Mouse (Mus musculus): Measurements from ENCODE around the gene Gtf2ird1. TPM values are rescaled to one million over a fixed set of nuclear protein-coding genes. Genes with fewer than 3 reads are reported as not detected.

Gtf2ird1 gene
- polyA plus RNA-seq, 1 experiment from 2014 or later: 48.2 TPM

DNA sequence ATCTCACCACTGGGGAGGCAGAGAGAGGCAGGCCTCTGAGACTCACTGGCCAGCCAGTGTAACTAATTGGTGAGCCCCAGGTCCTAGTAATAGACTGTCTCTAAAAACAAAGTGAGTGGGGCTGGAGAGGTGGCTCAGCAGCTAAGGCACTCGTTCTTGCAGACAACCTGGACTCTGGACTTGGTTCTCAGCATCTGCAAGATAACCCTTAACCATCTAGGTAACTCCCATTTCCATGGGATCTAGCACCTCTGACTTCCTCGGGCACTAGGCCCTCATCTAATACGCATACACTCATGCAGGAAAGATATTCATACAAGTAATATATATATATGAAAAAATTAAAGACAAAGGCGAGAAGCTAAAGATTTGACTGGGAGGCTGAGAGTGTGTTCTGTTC is 26.4 kb downstream of the Gtf2ird1 start:
- WGBS: 81% methylated on average over 4 of the region's 4 CpGs
- Histone ChIP-seq H3K36me3 (ENCODE audit: control insufficient read depth, insufficient read depth) (no peaks in the 10 kb centered on the region), H3K9ac (ENCODE audit: low read length) (no peak overlapping the region), H3K4me1 (ENCODE audit: control insufficient read depth, insufficient read depth, low read length) (peaks cover 10% of the 10 kb centered on the region), H3K27me3 (ENCODE audit: control insufficient read depth, insufficient read depth, low read length) (no peaks in the 10 kb centered on the region), H3K27ac (ENCODE audit: low read length) (no peak overlapping the region), H3K4me2 (ENCODE audit: low read depth, low read length) (no peak overlapping the region), H3K9me3 (replicated peaks; ENCODE audit: control insufficient read depth, low read length) (no peaks in the 10 kb centered on the region), H3K4me3 (ENCODE audit: low read length) (no peak overlapping the region)
- no peak for ATAC-seq (replicated peaks; ENCODE audit: extremely low read depth, insufficient read depth, low FRiP score)

DNA sequence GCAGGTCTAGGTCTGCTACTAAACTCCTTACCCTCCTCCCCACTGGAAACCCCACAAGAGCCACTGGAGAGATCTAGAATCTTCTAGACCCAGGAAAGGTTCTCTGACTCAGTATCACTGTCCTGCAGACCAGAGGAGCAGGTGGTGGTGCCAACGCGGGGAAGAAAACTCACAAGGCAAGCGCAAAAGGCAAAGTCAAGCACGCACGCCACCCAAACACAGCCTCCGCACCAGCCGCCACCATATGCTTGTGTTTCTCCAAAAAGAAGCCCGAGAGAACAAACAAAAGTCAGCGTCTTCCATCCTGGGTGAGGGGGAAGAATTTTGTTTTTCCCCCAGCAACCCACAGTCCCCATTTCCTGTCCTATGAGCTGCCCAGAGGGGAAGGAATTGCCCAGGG is 28.9 kb downstream of the Gtf2ird1 start:
- H3K9ac ChIP-seq (ENCODE audit: low read length): no peak overlapping the region
- H3K27ac ChIP-seq (ENCODE audit: low read length): no peak overlapping the region
- H3K27me3 ChIP-seq (ENCODE audit: control insufficient read depth, insufficient read depth, low read length): no peaks in the 10 kb centered on the region
- no peak overlapping the region for H3K4me2 ChIP-seq (ENCODE audit: low read depth, low read length)
- H3K9me3 ChIP-seq (replicated peaks; ENCODE audit: control insufficient read depth, low read length): no peaks in the 10 kb centered on the region
- no peak overlapping the region for H3K4me3 ChIP-seq (ENCODE audit: low read length)
- peaks cover 7% of the 10 kb centered on the region; the same call in 1 of the 2 replicates for H3K4me1 ChIP-seq (ENCODE audit: control insufficient read depth, insufficient read depth, low read length)
- 90% methylated on average over 9 of the region's 9 CpGs for WGBS
- H3K36me3 ChIP-seq (ENCODE audit: control insufficient read depth, insufficient read depth): no peaks in the 10 kb centered on the region
- ATAC-seq (replicated peaks; ENCODE audit: extremely low read depth, insufficient read depth, low FRiP score): no peak

DNA sequence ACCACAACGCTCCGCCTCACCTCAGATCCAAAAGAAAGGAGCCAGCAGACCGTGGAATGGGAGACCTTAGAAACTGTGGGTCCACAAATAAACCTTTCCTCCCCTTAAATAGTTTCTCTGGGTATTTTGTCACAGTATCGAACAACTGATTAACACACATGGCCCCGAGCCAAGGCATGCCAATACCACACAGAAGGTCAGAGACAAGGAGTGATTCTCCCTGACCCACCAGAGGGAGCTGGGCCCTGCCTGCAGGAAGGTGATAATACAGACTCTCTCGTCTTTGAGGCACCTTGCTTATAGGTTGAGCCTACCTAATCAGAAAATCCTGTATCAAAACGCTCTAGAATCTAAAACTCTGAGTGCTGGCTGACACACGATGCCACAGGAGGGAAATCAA is 30.9 kb downstream of the Gtf2ird1 start:
- no peak overlapping the region for H3K27ac ChIP-seq (ENCODE audit: low read length)
- no peaks in the 10 kb centered on the region for H3K36me3 ChIP-seq (ENCODE audit: control insufficient read depth, insufficient read depth)
- H3K4me1 ChIP-seq (ENCODE audit: control insufficient read depth, insufficient read depth, low read length): peaks cover 21% of the 10 kb centered on the region
- WGBS: 79% methylated on average over 8 of the region's 8 CpGs
- H3K27me3 ChIP-seq (ENCODE audit: control insufficient read depth, insufficient read depth, low read length): no peaks in the 10 kb centered on the region
- no peaks in the 10 kb centered on the region for H3K9me3 ChIP-seq (replicated peaks; ENCODE audit: control insufficient read depth, low read length)
- H3K9ac ChIP-seq (ENCODE audit: low read length): no peak overlapping the region
- no peak overlapping the region for H3K4me3 ChIP-seq (ENCODE audit: low read length)
- no peak overlapping the region for H3K4me2 ChIP-seq (ENCODE audit: low read depth, low read length)
- no peak for ATAC-seq (replicated peaks; ENCODE audit: extremely low read depth, insufficient read depth, low FRiP score)

DNA sequence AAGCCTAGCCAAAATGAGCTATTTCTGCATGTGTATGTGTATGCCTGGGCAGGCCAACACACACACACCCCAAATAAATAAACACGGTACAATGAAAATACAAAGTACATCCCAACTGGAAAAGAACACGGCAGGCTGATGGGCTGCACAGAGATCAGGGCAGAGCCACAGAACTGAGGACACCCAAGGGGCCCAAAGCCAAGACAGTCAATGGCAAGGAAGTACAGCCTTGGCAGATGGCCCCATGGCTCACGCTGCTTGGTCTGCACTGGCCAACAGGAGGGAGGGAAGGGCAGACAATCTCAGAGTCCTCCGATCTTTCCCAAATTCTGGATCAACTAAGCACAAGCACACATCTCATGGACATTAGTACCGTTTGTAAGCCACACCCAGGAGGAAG is 32.6 kb downstream of the Gtf2ird1 start:
- H3K4me2 ChIP-seq (ENCODE audit: low read depth, low read length): no peak overlapping the region
- no peak for ATAC-seq (replicated peaks; ENCODE audit: extremely low read depth, insufficient read depth, low FRiP score)
- 81% methylated on average over 5 of the region's 5 CpGs for WGBS

DNA sequence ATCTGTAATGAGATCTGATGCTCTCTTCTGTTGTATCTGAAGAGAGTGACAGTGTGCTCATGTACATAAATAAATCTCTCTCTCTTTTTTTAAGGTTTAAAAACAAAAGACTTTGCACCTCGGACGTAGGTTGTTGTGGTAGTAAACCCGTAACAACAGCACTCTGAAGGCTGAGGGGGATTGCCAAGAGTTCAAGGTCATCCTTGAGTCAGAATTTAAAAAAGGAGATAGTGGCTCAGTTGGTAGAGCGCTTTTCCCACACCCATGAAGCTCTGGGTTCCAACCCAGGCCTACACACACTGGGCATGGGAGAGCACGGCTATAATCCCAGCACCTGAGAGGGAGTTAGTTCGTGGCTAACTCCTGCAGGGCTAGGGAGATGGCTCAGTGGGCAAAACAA is 33.1 kb downstream of the Gtf2ird1 start:
- no peak overlapping the region for H3K27ac ChIP-seq (ENCODE audit: low read length)
- no peaks in the 10 kb centered on the region for H3K9me3 ChIP-seq (replicated peaks; ENCODE audit: control insufficient read depth, low read length)
- H3K4me3 ChIP-seq (ENCODE audit: low read length): no peak overlapping the region
- no peak overlapping the region for H3K9ac ChIP-seq (ENCODE audit: low read length)
- H3K4me1 ChIP-seq (ENCODE audit: control insufficient read depth, insufficient read depth, low read length): peaks cover 24% of the 10 kb centered on the region
- ATAC-seq (replicated peaks; ENCODE audit: extremely low read depth, insufficient read depth, low FRiP score): no peak
- no peaks in the 10 kb centered on the region for H3K36me3 ChIP-seq (ENCODE audit: control insufficient read depth, insufficient read depth)
- no peaks in the 10 kb centered on the region for H3K27me3 ChIP-seq (ENCODE audit: control insufficient read depth, insufficient read depth, low read length)
- no peak overlapping the region for H3K4me2 ChIP-seq (ENCODE audit: low read depth, low read length)
- WGBS: 94% methylated on average over 6 of the region's 6 CpGs

More for the DNA sequence above, 32.6 kb downstream of the Gtf2ird1 start:
- Histone ChIP-seq H3K36me3 (ENCODE audit: control insufficient read depth, insufficient read depth) (no peaks in the 10 kb centered on the region), H3K4me3 (ENCODE audit: low read length) (no peak overlapping the region), H3K9ac (ENCODE audit: low read length) (no peak overlapping the region), H3K4me1 (ENCODE audit: control insufficient read depth, insufficient read depth, low read length) (peaks cover 21% of the 10 kb centered on the region), H3K9me3 (replicated peaks; ENCODE audit: control insufficient read depth, low read length) (no peaks in the 10 kb centered on the region), H3K27me3 (ENCODE audit: control insufficient read depth, insufficient read depth, low read length) (no peaks in the 10 kb centered on the region), H3K27ac (ENCODE audit: low read length) (no peak overlapping the region)

DNA sequence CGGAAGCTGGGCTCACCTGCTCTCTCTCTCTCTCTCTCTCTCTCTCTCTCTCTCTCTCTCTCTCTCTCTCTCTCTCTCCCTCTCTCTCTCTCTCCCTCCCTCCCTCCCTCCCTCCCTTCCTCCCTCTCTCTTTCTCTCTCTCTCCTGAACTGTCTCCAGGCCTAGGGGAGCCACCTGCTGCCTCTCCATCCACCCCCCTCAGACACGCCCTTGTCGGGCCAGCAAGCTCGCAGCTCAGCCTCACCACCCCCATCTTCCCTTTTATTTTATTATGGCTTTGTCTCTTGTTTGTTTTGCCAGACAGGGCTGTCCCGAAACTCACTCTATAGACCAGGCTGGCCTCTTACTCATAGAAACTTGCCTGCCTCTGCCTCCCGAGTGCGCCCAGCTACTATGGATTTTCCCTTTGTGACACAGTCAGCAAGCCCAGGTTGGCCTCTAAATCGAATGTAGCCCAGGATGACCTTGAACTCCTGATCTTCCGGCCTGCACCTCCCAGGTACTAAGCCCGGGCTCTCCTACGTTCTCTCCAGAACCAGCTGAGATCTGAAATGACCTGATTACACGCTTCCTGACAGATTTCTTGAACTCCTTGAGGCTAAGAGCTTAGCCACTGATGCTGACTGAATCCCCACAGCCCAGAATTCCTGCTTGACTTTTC is 34.1 kb downstream of the Gtf2ird1 start:
- Histone ChIP-seq H3K4me3 (ENCODE audit: low read length) (no peak overlapping the region), H3K4me1 (ENCODE audit: control insufficient read depth, insufficient read depth, low read length) (peaks cover 24% of the 10 kb centered on the region), H3K27me3 (ENCODE audit: control insufficient read depth, insufficient read depth, low read length) (no peaks in the 10 kb centered on the region), H3K9me3 (replicated peaks; ENCODE audit: control insufficient read depth, low read length) (peaks cover 1% of the 10 kb centered on the region; the same call in 1 of the 2 replicates), H3K9ac (ENCODE audit: low read length) (no peak overlapping the region), H3K36me3 (ENCODE audit: control insufficient read depth, insufficient read depth) (peaks cover 1% of the 10 kb centered on the region; the same call in 1 of the 2 replicates), H3K4me2 (ENCODE audit: low read depth, low read length) (no peak overlapping the region), H3K27ac (ENCODE audit: low read length) (no peak overlapping the region)
- ATAC-seq (replicated peaks; ENCODE audit: extremely low read depth, insufficient read depth, low FRiP score): no peak
- 95% methylated on average over 12 of the region's 12 CpGs for WGBS

DNA sequence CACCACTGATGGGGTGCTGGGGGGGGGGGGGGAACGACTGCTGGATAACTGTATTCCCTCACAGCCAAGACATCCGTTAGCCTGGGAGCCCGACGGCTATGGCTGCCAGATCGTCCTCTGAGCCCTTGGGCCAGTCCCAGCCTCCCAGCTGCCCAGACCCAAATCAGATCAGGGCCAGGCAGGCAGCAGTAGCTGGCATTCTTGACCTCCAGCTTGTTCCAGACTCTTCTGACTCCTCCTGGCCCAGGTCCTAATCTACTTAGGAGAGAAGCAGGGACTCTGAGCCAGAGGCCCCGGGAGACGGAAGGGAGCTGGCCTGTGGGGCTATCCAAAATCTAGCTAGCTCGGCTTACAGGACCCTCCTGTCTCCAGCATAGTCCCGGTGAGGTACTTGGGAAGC is 35.5 kb downstream of the Gtf2ird1 start:
- H3K27ac ChIP-seq (ENCODE audit: low read length): peak overlapping the region; percentile 50

DNA sequence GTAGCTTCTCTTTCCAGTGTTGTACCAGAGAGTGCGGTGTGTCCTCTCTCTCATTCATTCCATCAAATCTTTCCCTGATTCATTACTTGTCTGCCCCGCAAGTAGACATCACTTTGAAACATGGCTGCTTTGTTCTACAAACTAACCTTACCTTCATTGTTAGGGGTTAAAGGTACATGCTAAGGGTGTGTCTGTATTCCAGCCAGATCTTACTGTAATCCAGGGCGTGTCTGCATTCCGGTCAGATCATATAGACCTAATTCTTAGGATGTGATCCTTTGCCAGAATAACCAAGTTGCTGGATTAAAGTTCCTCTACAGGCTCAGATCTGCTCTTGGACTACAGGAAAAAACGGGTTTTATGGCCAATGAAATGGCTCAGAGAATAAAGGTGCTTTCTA is 36.8 kb downstream of the Gtf2ird1 start:
- H3K4me1 ChIP-seq (ENCODE audit: control insufficient read depth, insufficient read depth, low read length): peaks cover 24% of the 10 kb centered on the region
- H3K9ac ChIP-seq (ENCODE audit: low read length): no peak overlapping the region
- peaks cover 2% of the 10 kb centered on the region; the same call in 1 of the 2 replicates for H3K9me3 ChIP-seq (replicated peaks; ENCODE audit: control insufficient read depth, low read length)
- H3K4me2 ChIP-seq (ENCODE audit: low read depth, low read length): no peak overlapping the region
- H3K36me3 ChIP-seq (ENCODE audit: control insufficient read depth, insufficient read depth): peaks cover 14% of the 10 kb centered on the region
- no peaks in the 10 kb centered on the region for H3K27me3 ChIP-seq (ENCODE audit: control insufficient read depth, insufficient read depth, low read length)
- H3K27ac ChIP-seq (ENCODE audit: low read length): no peak overlapping the region
- 93% methylated on average over 5 of the region's 5 CpGs for WGBS
- ATAC-seq (replicated peaks; ENCODE audit: extremely low read depth, insufficient read depth, low FRiP score): no peak
- H3K4me3 ChIP-seq (ENCODE audit: low read length): no peak overlapping the region

More for the DNA sequence above, 35.5 kb downstream of the Gtf2ird1 start:
- ATAC-seq (replicated peaks; ENCODE audit: extremely low read depth, insufficient read depth, low FRiP score): peak; percentile 71
- no peaks in the 10 kb centered on the region for H3K27me3 ChIP-seq (ENCODE audit: control insufficient read depth, insufficient read depth, low read length)
- H3K9me3 ChIP-seq (replicated peaks; ENCODE audit: control insufficient read depth, low read length): peaks cover 2% of the 10 kb centered on the region; the same call in 1 of the 2 replicates
- no peak overlapping the region for H3K4me3 ChIP-seq (ENCODE audit: low read length)
- H3K4me1 ChIP-seq (ENCODE audit: control insufficient read depth, insufficient read depth, low read length): peaks cover 24% of the 10 kb centered on the region
- peak overlapping the region; percentile 0; the same call in 1 of the 2 replicates for H3K4me2 ChIP-seq (ENCODE audit: low read depth, low read length)
- peak overlapping the region; percentile 10; the same call in 1 of the 2 replicates for H3K9ac ChIP-seq (ENCODE audit: low read length)
- H3K36me3 ChIP-seq (ENCODE audit: control insufficient read depth, insufficient read depth): peaks cover 7% of the 10 kb centered on the region; the same call in 1 of the 2 replicates
- 28% methylated on average over 9 of the region's 9 CpGs for whole genome bisulfite sequencing

DNA sequence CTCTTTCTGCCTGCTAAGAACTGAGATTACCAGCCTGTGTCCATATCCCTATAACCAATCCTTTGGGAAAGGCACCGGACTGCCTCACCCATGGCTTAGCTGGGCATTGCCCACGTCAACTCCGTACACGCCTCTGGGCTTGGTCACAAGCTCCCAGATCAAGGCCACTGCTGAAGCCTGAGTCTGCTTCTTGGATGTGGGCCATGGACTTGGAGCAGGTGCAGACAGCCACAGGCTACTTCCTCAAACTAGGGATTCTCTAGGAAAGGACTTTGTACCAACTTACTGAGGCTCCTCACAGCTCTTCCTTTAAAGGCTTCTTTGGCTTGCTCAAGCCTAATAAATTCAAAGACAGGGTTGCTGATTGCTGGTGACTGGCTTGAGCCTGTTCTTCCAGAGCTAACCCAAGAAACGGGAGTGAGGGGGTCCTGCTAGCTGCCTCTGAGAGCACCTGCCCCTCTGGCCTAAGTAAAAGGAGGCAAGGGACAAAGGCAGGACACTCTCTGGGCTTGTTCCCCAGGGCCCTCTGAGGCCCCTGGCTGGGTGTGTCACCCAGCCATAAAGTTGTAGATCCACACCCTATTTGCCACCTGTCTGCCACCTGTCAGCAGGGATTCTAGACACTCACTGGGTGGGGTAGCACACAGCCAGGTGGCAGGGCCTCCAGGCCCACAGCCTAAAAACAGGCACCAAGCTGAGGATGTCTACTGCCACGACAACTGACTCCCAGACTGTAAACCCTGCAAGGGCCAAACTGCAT is 38.0 kb downstream of the Gtf2ird1 start:
- Histone ChIP-seq H3K4me1 (ENCODE audit: control insufficient read depth, insufficient read depth, low read length) (peaks cover 17% of the 10 kb centered on the region), H3K9ac (ENCODE audit: low read length) (no peak overlapping the region), H3K27ac (ENCODE audit: low read length) (0 out of 2 replicates have a peak overlapping the region, but pooled peaks have one; percentile 4), H3K4me2 (ENCODE audit: low read depth, low read length) (no peak overlapping the region), H3K9me3 (replicated peaks; ENCODE audit: control insufficient read depth, low read length) (peaks cover 2% of the 10 kb centered on the region; the same call in 1 of the 2 replicates), H3K36me3 (ENCODE audit: control insufficient read depth, insufficient read depth) (peaks cover 17% of the 10 kb centered on the region), H3K27me3 (ENCODE audit: control insufficient read depth, insufficient read depth, low read length) (no peaks in the 10 kb centered on the region), H3K4me3 (ENCODE audit: low read length) (no peak overlapping the region)
- 74% methylated on average over 6 of the region's 6 CpGs for WGBS
- ATAC-seq (replicated peaks; ENCODE audit: extremely low read depth, insufficient read depth, low FRiP score): no peak

All from heart, embryonic 16.5 days (tissue).